Mouse (Mus musculus): ENCODE data around the gene Med17.
"Not testable (repeated sequence)": the region's sequence is repeated elsewhere in the genome, so short reads cannot be mapped to it uniquely, and the experiment has no call there.

Gene Med17

GRCm38 (mm10) chr9:15279649-15280490, at the start of gene Med17:
Med17 (minus strand) TSS chr9:15279931.
- Histone ChIP-seq H3K9me3 (ENCODE audit: low read length) (no peaks in the 10 kb centered on the region), H3K4me3 (replicated peaks; ENCODE audit: low read length) (peak within 1 kb of the TSS; percentile 97), H3K36me3 (ENCODE audit: insufficient read depth, low read length) (peaks cover 29% of the 10 kb centered on the region), H3K4me1 (replicated peaks; ENCODE audit: low read depth, low read length) (peaks cover 45% of the 10 kb centered on the region), H3K27me3 (ENCODE audit: insufficient read depth, low read length) (no peaks in the 10 kb centered on the region)
- TF ChIP-seq NANOG (IDR thresholded peaks at IDR 0.05; ENCODE audit: borderline replicate concordance, low read length) (no peak), CTCF (conservative IDR thresholded peaks at IDR 0.05; ENCODE audit: low read length) (no peak), POU5F1 (IDR thresholded peaks at IDR 0.05; ENCODE audit: borderline replicate concordance, low read length) (no peak)

- H3K36me3 ChIP-seq (ENCODE audit: insufficient read depth, low read length): peaks cover 94% of the 10 kb centered on the region
- TF ChIP-seq NANOG (IDR thresholded peaks at IDR 0.05; ENCODE audit: borderline replicate concordance, low read length) (no peak), CTCF (conservative IDR thresholded peaks at IDR 0.05; ENCODE audit: low read length) (no peak), POU5F1 (IDR thresholded peaks at IDR 0.05; ENCODE audit: borderline replicate concordance, low read length) (no peak)
- peaks cover 14% of the 10 kb centered on the region for H3K4me1 ChIP-seq (replicated peaks; ENCODE audit: low read depth, low read length)
- no peaks in the 10 kb centered on the region for H3K9me3 ChIP-seq (ENCODE audit: low read length)
- H3K27me3 ChIP-seq (ENCODE audit: insufficient read depth, low read length): no peaks in the 10 kb centered on the region
- H3K4me3 ChIP-seq (replicated peaks; ENCODE audit: low read length): no peak overlapping the region
Measured at GRCm38 (mm10) chr9:15318170-15318742, 38.5 kb upstream of the Med17 start.

GRCm38 (mm10) chr9:15317223-15318169, 37.8 kb upstream of the Med17 start:
- peaks cover 94% of the 10 kb centered on the region for H3K36me3 ChIP-seq (ENCODE audit: insufficient read depth, low read length)
- no peaks in the 10 kb centered on the region for H3K27me3 ChIP-seq (ENCODE audit: insufficient read depth, low read length)
- H3K4me3 ChIP-seq (replicated peaks; ENCODE audit: low read length): no peak overlapping the region
- TF ChIP-seq NANOG (IDR thresholded peaks at IDR 0.05; ENCODE audit: borderline replicate concordance, low read length) (no peak), CTCF (conservative IDR thresholded peaks at IDR 0.05; ENCODE audit: low read length) (no peak), POU5F1 (IDR thresholded peaks at IDR 0.05; ENCODE audit: borderline replicate concordance, low read length) (no peak)
- no peaks in the 10 kb centered on the region for H3K9me3 ChIP-seq (ENCODE audit: low read length)
- peaks cover 21% of the 10 kb centered on the region for H3K4me1 ChIP-seq (replicated peaks; ENCODE audit: low read depth, low read length)

GRCm38 (mm10) chr9:15316296-15316695, 36.6 kb upstream of the Med17 start:
- H3K4me3 ChIP-seq (replicated peaks; ENCODE audit: low read length); H3K27me3 ChIP-seq (ENCODE audit: insufficient read depth, low read length); H3K9me3 ChIP-seq (ENCODE audit: low read length): not testable (repeated sequence)
- Histone ChIP-seq H3K36me3 (ENCODE audit: insufficient read depth, low read length) (peaks cover 94% of the 10 kb centered on the region), H3K4me1 (replicated peaks; ENCODE audit: low read depth, low read length) (peaks cover 28% of the 10 kb centered on the region)

GRCm38 (mm10) chr9:15314619-15315018, 34.9 kb upstream of the Med17 start:
- Histone ChIP-seq H3K4me1 (replicated peaks; ENCODE audit: low read depth, low read length) (peaks cover 42% of the 10 kb centered on the region), H3K9me3 (ENCODE audit: low read length) (no peaks in the 10 kb centered on the region), H3K27me3 (ENCODE audit: insufficient read depth, low read length) (no peaks in the 10 kb centered on the region), H3K36me3 (ENCODE audit: insufficient read depth, low read length) (peaks cover 94% of the 10 kb centered on the region), H3K4me3 (replicated peaks; ENCODE audit: low read length) (no peak overlapping the region)
- TF ChIP-seq CTCF (conservative IDR thresholded peaks at IDR 0.05; ENCODE audit: low read length): no peak
- no peak for TF ChIP-seq POU5F1 (IDR thresholded peaks at IDR 0.05; ENCODE audit: borderline replicate concordance, low read length)
- no peak for TF ChIP-seq NANOG (IDR thresholded peaks at IDR 0.05; ENCODE audit: borderline replicate concordance, low read length)

- Histone ChIP-seq H3K36me3 (ENCODE audit: insufficient read depth, low read length) (peaks cover 95% of the 10 kb centered on the region), H3K27me3 (ENCODE audit: insufficient read depth, low read length) (no peaks in the 10 kb centered on the region), H3K4me3 (replicated peaks; ENCODE audit: low read length) (no peak overlapping the region), H3K9me3 (ENCODE audit: low read length) (no peaks in the 10 kb centered on the region), H3K4me1 (replicated peaks; ENCODE audit: low read depth, low read length) (peaks cover 52% of the 10 kb centered on the region)
- TF ChIP-seq CTCF (conservative IDR thresholded peaks at IDR 0.05; ENCODE audit: low read length) (no peak), POU5F1 (IDR thresholded peaks at IDR 0.05; ENCODE audit: borderline replicate concordance, low read length) (no peak), NANOG (IDR thresholded peaks at IDR 0.05; ENCODE audit: borderline replicate concordance, low read length) (no peak)
Measured at GRCm38 (mm10) chr9:15313633-15314032, 33.9 kb upstream of the Med17 start.

GRCm38 (mm10) chr9:15312054-15312735, 32.5 kb upstream of the Med17 start:
- Histone ChIP-seq H3K9me3 (ENCODE audit: low read length) (no peaks in the 10 kb centered on the region), H3K4me1 (replicated peaks; ENCODE audit: low read depth, low read length) (peaks cover 54% of the 10 kb centered on the region), H3K36me3 (ENCODE audit: insufficient read depth, low read length) (peaks cover 95% of the 10 kb centered on the region), H3K27me3 (ENCODE audit: insufficient read depth, low read length) (no peaks in the 10 kb centered on the region), H3K4me3 (replicated peaks; ENCODE audit: low read length) (no peak overlapping the region)
- TF ChIP-seq CTCF (conservative IDR thresholded peaks at IDR 0.05; ENCODE audit: low read length) (no peak), POU5F1 (IDR thresholded peaks at IDR 0.05; ENCODE audit: borderline replicate concordance, low read length) (no peak), NANOG (IDR thresholded peaks at IDR 0.05; ENCODE audit: borderline replicate concordance, low read length) (no peak)

- TF ChIP-seq CTCF (conservative IDR thresholded peaks at IDR 0.05; ENCODE audit: low read length): no peak
- no peak for TF ChIP-seq POU5F1 (IDR thresholded peaks at IDR 0.05; ENCODE audit: borderline replicate concordance, low read length)
- no peak for TF ChIP-seq NANOG (IDR thresholded peaks at IDR 0.05; ENCODE audit: borderline replicate concordance, low read length)
- peaks cover 86% of the 10 kb centered on the region for H3K36me3 ChIP-seq (ENCODE audit: insufficient read depth, low read length)
- peak overlapping the region; percentile 97 for H3K4me3 ChIP-seq (replicated peaks; ENCODE audit: low read length)
- H3K27me3 ChIP-seq (ENCODE audit: insufficient read depth, low read length): no peaks in the 10 kb centered on the region
- H3K4me1 ChIP-seq (replicated peaks; ENCODE audit: low read depth, low read length): peaks cover 55% of the 10 kb centered on the region
- H3K9me3 ChIP-seq (ENCODE audit: low read length): no peaks in the 10 kb centered on the region
Measured at GRCm38 (mm10) chr9:15310179-15310578, 30.4 kb upstream of the Med17 start.
